Mouse (Mus musculus) layer of hippocampus, adult 8-10 months (tissue): ENCODE measurements around the gene 5530400C23Rik. TPM values are rescaled to one million over a fixed set of nuclear protein-coding genes. Genes with fewer than 3 reads are reported as not detected.
"Not testable (repeated sequence)": the region's sequence is repeated elsewhere in the genome, so short reads cannot be mapped to it uniquely, and the experiment has no call there.

ENCODE experiments used
- DNase-seq, 2 experiments: peaks; one replicate each; pipeline ENCODE4 v3.0.0; 2022; ENCODE audit warnings: low spot score in 2 of 2
- total RNA-seq, 4 experiments: library from RNA; stranded (reverse); gene quantifications; 2 replicates each; pipeline ENCODE4 v1.2.4; 2022

The 5530400C23Rik gene
- not detected for total RNA-seq

GRCm38 (mm10) chr6:133291916-133292315 is at the start of gene 5530400C23Rik:
5530400C23Rik (plus strand) TSS chr6:133292216.
- DNase-seq = not testable (repeated sequence)

GRCm38 (mm10) chr6:133305952-133306715 is 14.1 kb downstream of the 5530400C23Rik start:
- no peak for DNase-seq

GRCm38 (mm10) chr6:133313896-133314295 is 21.9 kb downstream of the 5530400C23Rik start:
- not testable (repeated sequence) for DNase-seq

GRCm38 (mm10) chr6:133338535-133338934 is 46.5 kb downstream of the 5530400C23Rik start:
- DNase-seq = no peak

GRCm38 (mm10) chr6:133341731-133342130 is 49.7 kb downstream of the 5530400C23Rik start:
- DNase-seq = not testable (repeated sequence)

Other genes starting within 250 kb of the 5530400C23Rik start
- gene Tas2r140, start 236.4 kb upstream of the 5530400C23Rik start, total RNA-seq = not detected
- gene Smim10l1, start 187.3 kb upstream of the 5530400C23Rik start, total RNA-seq = 10 to 100 TPM; 83.5 to 95.3 (median 94.0) TPM